Mouse (Mus musculus): ENCODE data around the gene Praf2. TPM values are rescaled to one million over a fixed set of nuclear protein-coding genes. Genes with fewer than 3 reads are reported as not detected.
A peak's percentile ranks its signal among the peaks of the same experiment; 100 is the strongest.

Praf2 gene
- 132 and 139 TPM in 2 replicates for polyA plus RNA-seq (2015; fragmentation: Nextera tagmentation; extraction: Ambion mirVana)

DNA sequence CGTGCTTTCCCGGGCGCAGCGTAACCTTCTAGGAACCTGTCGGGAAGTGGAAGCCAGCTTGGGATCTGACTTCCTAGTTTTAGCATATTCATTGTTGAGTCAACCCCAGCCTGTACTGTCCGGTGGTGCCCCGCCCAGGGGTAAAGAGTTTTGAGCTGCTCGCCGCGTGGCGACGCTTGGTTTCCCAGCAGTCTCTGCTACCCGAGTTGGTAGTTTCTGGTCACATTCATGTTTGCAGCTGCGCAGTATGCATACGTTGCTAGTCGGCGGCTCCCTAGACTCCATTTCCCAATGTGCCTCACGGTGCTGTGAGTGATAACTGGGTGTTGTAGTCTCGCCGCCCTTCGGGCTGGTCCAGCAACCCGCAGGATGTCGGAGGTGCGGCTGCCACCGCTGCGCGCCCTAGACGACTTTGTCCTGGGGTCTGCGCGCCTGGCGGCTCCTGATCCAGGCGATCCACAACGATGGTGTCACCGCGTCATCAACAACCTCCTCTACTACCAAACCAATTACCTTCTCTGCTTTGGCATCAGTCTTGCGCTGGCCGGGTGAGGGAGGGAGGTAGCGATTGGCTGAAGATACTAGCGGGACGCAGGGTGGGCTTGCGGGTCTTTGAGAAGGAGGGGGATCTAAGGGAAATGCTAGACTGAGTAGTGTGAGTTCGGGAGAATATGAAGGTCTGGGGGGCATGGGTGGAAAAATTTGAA, at the start of gene Praf2:
Gene Praf2 (plus strand): TSS at position 225 of the 707 bp plus-strand sequence.
- Histone ChIP-seq H3K9ac (ENCODE audit: low read depth, low read length) (peak within 1 kb of the TSS; percentile 65), H3K27ac (ENCODE audit: low read length) (peak within 1 kb of the TSS; percentile 75), H3K4me1 (ENCODE audit: control insufficient read depth, insufficient read depth, low read length) (peaks cover 6% of the 10 kb centered on the region; the same call in 1 of the 2 replicates), H3K27me3 (ENCODE audit: control insufficient read depth, insufficient read depth, low read depth, low read length) (no peaks in the 10 kb centered on the region), H3K4me2 (ENCODE audit: low read length) (peak within 1 kb of the TSS; percentile 55), H3K4me3 (ENCODE audit: low read depth, low read length) (peak within 1 kb of the TSS; percentile 49), H3K36me3 (ENCODE audit: control insufficient read depth, insufficient read depth, low read length) (no peaks in the 10 kb centered on the region), H3K9me3 (replicated peaks; ENCODE audit: control insufficient read depth, low read length, poor library complexity, severe bottlenecking) (no peaks in the 10 kb centered on the region)
- 19% methylated on average over 42 of the region's 42 CpGs for WGBS
- peak; percentile 95 for ATAC-seq

GRCm38 (mm10) chrX:7678986-7679385, 49.3 kb upstream of the Praf2 start:
- WGBS: 46% methylated on average over 3 of the region's 3 CpGs
- H3K27me3 ChIP-seq (ENCODE audit: control insufficient read depth, insufficient read depth, low read depth, low read length): no peaks in the 10 kb centered on the region
- no peak for ATAC-seq
- H3K27ac ChIP-seq (ENCODE audit: low read length): no peak overlapping the region
- H3K4me2 ChIP-seq (ENCODE audit: low read length): no peak overlapping the region
- H3K4me3 ChIP-seq (ENCODE audit: low read depth, low read length): no peak overlapping the region
- H3K9ac ChIP-seq (ENCODE audit: low read depth, low read length): no peak overlapping the region
- no peaks in the 10 kb centered on the region for H3K9me3 ChIP-seq (replicated peaks; ENCODE audit: control insufficient read depth, low read length, poor library complexity, severe bottlenecking)
- no peaks in the 10 kb centered on the region for H3K36me3 ChIP-seq (ENCODE audit: control insufficient read depth, insufficient read depth, low read length)
- H3K4me1 ChIP-seq (ENCODE audit: control insufficient read depth, insufficient read depth, low read length): no peaks in the 10 kb centered on the region

GRCm38 (mm10) chrX:7679405-7680056, 48.7 kb upstream of the Praf2 start:
- H3K27ac ChIP-seq (ENCODE audit: low read length): no peak overlapping the region

DNA sequence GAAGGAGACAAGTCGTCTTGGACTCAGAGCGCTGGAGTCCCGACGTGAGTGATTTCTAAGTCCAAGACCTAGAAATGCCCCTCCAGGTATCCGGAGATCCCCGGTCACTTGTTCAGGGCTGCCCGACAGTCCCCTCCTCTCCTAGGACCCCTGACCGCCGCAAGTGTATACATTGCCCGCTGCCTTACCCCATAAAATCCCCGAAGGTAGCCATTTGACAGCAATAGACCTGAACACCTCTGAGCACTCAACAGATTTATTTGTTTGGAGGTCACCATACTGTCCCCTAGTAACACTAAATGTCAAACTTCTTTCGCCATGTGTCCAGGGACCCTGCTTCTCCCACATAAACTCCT, 48.2 kb upstream of the Praf2 start:
- no peaks in the 10 kb centered on the region for H3K4me1 ChIP-seq (ENCODE audit: control insufficient read depth, insufficient read depth, low read length)
- H3K27me3 ChIP-seq (ENCODE audit: control insufficient read depth, insufficient read depth, low read depth, low read length): no peaks in the 10 kb centered on the region
- H3K9ac ChIP-seq (ENCODE audit: low read depth, low read length): no peak overlapping the region
- H3K4me2 ChIP-seq (ENCODE audit: low read length): peak overlapping the region; percentile 57
- no peaks in the 10 kb centered on the region for H3K9me3 ChIP-seq (replicated peaks; ENCODE audit: control insufficient read depth, low read length, poor library complexity, severe bottlenecking)
- H3K36me3 ChIP-seq (ENCODE audit: control insufficient read depth, insufficient read depth, low read length): no peaks in the 10 kb centered on the region
- H3K4me3 ChIP-seq (ENCODE audit: low read depth, low read length): peak overlapping the region; percentile 27
- 0 out of 2 replicates have a peak, but pooled peaks have one; percentile 34 for ATAC-seq
- H3K27ac ChIP-seq (ENCODE audit: low read length): no peak overlapping the region
- 23% methylated on average over 12 of the region's 12 CpGs for WGBS

More at GRCm38 (mm10) chrX:7679405-7680056, 48.7 kb upstream of the Praf2 start:
- Histone ChIP-seq H3K4me2 (ENCODE audit: low read length) (peak overlapping the region; percentile 57), H3K4me1 (ENCODE audit: control insufficient read depth, insufficient read depth, low read length) (no peaks in the 10 kb centered on the region), H3K9ac (ENCODE audit: low read depth, low read length) (no peak overlapping the region), H3K4me3 (ENCODE audit: low read depth, low read length) (peak overlapping the region; percentile 27), H3K27me3 (ENCODE audit: control insufficient read depth, insufficient read depth, low read depth, low read length) (no peaks in the 10 kb centered on the region), H3K36me3 (ENCODE audit: control insufficient read depth, insufficient read depth, low read length) (no peaks in the 10 kb centered on the region), H3K9me3 (replicated peaks; ENCODE audit: control insufficient read depth, low read length, poor library complexity, severe bottlenecking) (no peaks in the 10 kb centered on the region)
- peak; percentile 88 for ATAC-seq
- WGBS: 20% methylated on average over 25 of the region's 27 CpGs

DNA sequence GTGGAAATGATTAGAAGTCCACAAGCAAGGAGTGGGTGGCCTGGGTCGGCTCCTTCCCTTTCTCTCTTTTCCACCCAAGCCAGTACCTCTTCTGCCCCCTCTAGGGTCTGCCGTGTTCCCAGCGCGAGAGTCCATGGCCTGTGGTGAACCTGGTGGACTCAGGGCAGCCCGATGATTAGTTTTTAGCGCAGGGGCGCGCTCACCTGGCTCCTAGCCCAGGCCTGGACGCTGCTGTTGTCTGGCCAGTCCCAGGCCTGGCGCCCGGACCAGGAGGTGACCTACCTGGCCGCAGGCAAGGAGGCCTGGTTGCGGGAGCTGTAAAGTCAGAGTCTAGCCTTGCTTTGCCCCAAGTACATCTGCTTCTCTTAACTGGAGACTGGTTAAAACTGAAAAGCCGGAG, 47.4 kb upstream of the Praf2 start, which contains the start of gene Magix:
Gene Magix (minus strand): TSS at position 388 of the 400 bp plus-strand sequence.
- Histone ChIP-seq H3K9me3 (replicated peaks; ENCODE audit: control insufficient read depth, low read length, poor library complexity, severe bottlenecking) (no peaks in the 10 kb centered on the region), H3K27me3 (ENCODE audit: control insufficient read depth, insufficient read depth, low read depth, low read length) (no peaks in the 10 kb centered on the region), H3K36me3 (ENCODE audit: control insufficient read depth, insufficient read depth, low read length) (no peaks in the 10 kb centered on the region), H3K9ac (ENCODE audit: low read depth, low read length) (no peak within 1 kb of the TSS), H3K4me1 (ENCODE audit: control insufficient read depth, insufficient read depth, low read length) (no peaks in the 10 kb centered on the region), H3K4me3 (ENCODE audit: low read depth, low read length) (no peak within 1 kb of the TSS), H3K27ac (ENCODE audit: low read length) (no peak within 1 kb of the TSS), H3K4me2 (ENCODE audit: low read length) (peak within 1 kb of the TSS; percentile 57)
- no peak for ATAC-seq
- WGBS: 66% methylated on average over 13 of the region's 14 CpGs

DNA sequence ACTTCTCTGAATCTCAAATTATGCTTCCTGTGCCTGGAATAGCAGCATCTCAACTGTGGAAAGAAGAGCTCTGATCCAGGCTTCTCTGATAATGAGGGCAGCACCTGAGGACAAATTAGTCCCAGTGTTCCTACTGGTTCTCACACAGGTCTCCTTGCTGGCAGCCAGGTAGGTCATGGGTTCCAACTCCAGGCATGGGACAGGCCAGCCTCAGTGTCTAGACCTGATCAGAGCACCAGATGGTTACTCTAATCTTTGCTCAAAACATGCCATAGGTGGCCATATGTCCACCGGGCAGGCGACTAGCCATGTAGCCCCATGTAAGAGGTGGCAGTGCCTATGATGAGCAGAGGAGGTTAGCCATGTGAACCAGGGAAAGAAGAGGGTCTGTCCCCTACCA, 39.9 kb upstream of the Praf2 start:
- no peaks in the 10 kb centered on the region for H3K27me3 ChIP-seq (ENCODE audit: control insufficient read depth, insufficient read depth, low read depth, low read length)
- no peak overlapping the region for H3K27ac ChIP-seq (ENCODE audit: low read length)
- H3K36me3 ChIP-seq (ENCODE audit: control insufficient read depth, insufficient read depth, low read length): no peaks in the 10 kb centered on the region
- H3K4me1 ChIP-seq (ENCODE audit: control insufficient read depth, insufficient read depth, low read length): no peaks in the 10 kb centered on the region
- H3K4me3 ChIP-seq (ENCODE audit: low read depth, low read length): no peak overlapping the region
- H3K9ac ChIP-seq (ENCODE audit: low read depth, low read length): no peak overlapping the region
- no peak overlapping the region for H3K4me2 ChIP-seq (ENCODE audit: low read length)
- WGBS: 100% methylated on average over 2 of the region's 2 CpGs
- no peaks in the 10 kb centered on the region for H3K9me3 ChIP-seq (replicated peaks; ENCODE audit: control insufficient read depth, low read length, poor library complexity, severe bottlenecking)
- ATAC-seq: no peak

DNA sequence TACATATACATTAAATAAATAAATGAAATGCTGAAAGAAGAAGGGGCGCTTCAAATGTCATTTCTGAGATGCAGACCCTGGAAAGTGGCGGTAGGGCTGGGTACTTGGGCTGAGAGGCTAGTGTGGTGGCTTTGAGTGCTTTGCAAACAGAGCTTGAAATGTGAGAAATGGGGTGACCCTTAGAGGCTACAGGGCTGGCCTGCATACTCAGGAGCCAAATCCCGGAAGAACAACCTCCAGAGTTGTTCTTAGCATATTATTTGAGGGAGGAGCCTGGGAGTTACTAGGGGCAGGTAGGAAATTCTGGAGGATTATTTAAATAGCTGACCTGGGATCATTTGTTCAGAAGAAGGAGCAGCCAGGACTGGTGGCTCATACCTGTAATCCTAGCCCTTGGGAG, 37.8 kb upstream of the Praf2 start:
- H3K4me1 ChIP-seq (ENCODE audit: control insufficient read depth, insufficient read depth, low read length): no peaks in the 10 kb centered on the region
- no peak overlapping the region for H3K9ac ChIP-seq (ENCODE audit: low read depth, low read length)
- no peak overlapping the region for H3K4me2 ChIP-seq (ENCODE audit: low read length)
- ATAC-seq: no peak
- no peaks in the 10 kb centered on the region for H3K9me3 ChIP-seq (replicated peaks; ENCODE audit: control insufficient read depth, low read length, poor library complexity, severe bottlenecking)
- H3K27me3 ChIP-seq (ENCODE audit: control insufficient read depth, insufficient read depth, low read depth, low read length): no peaks in the 10 kb centered on the region
- no peak overlapping the region for H3K4me3 ChIP-seq (ENCODE audit: low read depth, low read length)
- 77% methylated on average over 3 of the region's 3 CpGs for WGBS
- no peaks in the 10 kb centered on the region for H3K36me3 ChIP-seq (ENCODE audit: control insufficient read depth, insufficient read depth, low read length)
- no peak overlapping the region for H3K27ac ChIP-seq (ENCODE audit: low read length)

DNA sequence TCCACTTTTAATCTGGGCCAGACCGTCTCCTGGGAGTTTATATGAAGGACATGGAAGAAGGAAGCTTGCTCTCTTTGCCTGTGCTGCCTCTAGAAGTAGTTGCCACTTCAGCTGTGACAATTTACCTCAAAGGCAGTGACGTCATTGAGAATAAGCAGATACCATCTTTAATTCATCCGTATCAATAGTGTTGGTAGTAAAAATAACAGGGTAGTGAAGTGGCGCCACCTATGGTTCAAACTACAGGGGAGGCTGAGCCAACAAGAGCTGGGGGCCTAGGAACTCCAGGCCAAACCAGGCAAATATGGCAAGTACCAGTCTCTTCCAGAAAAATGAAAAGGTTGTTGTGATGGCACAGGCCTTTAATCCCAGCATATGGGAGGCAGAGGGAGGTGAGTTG, 35.4 kb upstream of the Praf2 start:
- Histone ChIP-seq H3K27ac (ENCODE audit: low read length) (no peak overlapping the region), H3K9ac (ENCODE audit: low read depth, low read length) (no peak overlapping the region), H3K36me3 (ENCODE audit: control insufficient read depth, insufficient read depth, low read length) (no peaks in the 10 kb centered on the region), H3K4me2 (ENCODE audit: low read length) (no peak overlapping the region), H3K4me3 (ENCODE audit: low read depth, low read length) (no peak overlapping the region), H3K27me3 (ENCODE audit: control insufficient read depth, insufficient read depth, low read depth, low read length) (no peaks in the 10 kb centered on the region), H3K9me3 (replicated peaks; ENCODE audit: control insufficient read depth, low read length, poor library complexity, severe bottlenecking) (no peaks in the 10 kb centered on the region), H3K4me1 (ENCODE audit: control insufficient read depth, insufficient read depth, low read length) (peaks cover 3% of the 10 kb centered on the region; the same call in 1 of the 2 replicates)
- 38% methylated on average over 4 of the region's 4 CpGs for WGBS
- ATAC-seq: no peak

DNA sequence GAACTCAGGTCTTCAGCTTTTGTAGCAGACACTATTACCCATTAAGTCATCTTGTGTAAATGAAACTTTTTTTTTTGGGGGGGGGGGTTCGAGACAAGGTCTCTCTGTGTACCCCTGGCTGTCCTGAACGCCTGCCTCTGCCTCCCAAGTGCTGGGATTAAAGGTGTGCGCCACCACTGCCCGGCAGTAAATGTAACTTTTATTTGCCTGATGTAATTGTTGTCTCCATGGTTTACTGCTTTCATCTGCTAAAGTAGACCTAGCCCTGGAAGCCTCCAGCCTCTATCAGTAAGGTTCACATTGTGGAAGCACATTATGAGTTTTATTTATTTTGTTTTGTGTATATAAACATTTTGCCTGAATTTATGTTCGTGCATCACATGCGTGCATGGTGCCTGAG, 31.7 kb upstream of the Praf2 start:
- H3K27ac ChIP-seq (ENCODE audit: low read length): no peak overlapping the region
- no peaks in the 10 kb centered on the region for H3K9me3 ChIP-seq (replicated peaks; ENCODE audit: control insufficient read depth, low read length, poor library complexity, severe bottlenecking)
- 0 out of 2 replicates have a peak overlapping the region, but pooled peaks have one; percentile 8 for H3K4me3 ChIP-seq (ENCODE audit: low read depth, low read length)
- H3K4me2 ChIP-seq (ENCODE audit: low read length): peak overlapping the region; percentile 39; the same call in 1 of the 2 replicates
- H3K4me1 ChIP-seq (ENCODE audit: control insufficient read depth, insufficient read depth, low read length): peaks cover 3% of the 10 kb centered on the region; the same call in 1 of the 2 replicates
- no peaks in the 10 kb centered on the region for H3K36me3 ChIP-seq (ENCODE audit: control insufficient read depth, insufficient read depth, low read length)
- H3K27me3 ChIP-seq (ENCODE audit: control insufficient read depth, insufficient read depth, low read depth, low read length): no peaks in the 10 kb centered on the region
- ATAC-seq: peak; percentile 77
- 45% methylated on average over 6 of the region's 6 CpGs for WGBS
- no peak overlapping the region for H3K9ac ChIP-seq (ENCODE audit: low read depth, low read length)

Data from midbrain, embryonic 16.5 days (tissue).